Mouse (Mus musculus): Measurements from ENCODE around the gene Sirt7. TPM values are rescaled to one million over a fixed set of nuclear protein-coding genes. Genes with fewer than 3 reads are reported as not detected.

The Sirt7 gene
- polyA plus RNA-seq, 1 experiment from 2014 or later, result 54.8 TPM

DNA sequence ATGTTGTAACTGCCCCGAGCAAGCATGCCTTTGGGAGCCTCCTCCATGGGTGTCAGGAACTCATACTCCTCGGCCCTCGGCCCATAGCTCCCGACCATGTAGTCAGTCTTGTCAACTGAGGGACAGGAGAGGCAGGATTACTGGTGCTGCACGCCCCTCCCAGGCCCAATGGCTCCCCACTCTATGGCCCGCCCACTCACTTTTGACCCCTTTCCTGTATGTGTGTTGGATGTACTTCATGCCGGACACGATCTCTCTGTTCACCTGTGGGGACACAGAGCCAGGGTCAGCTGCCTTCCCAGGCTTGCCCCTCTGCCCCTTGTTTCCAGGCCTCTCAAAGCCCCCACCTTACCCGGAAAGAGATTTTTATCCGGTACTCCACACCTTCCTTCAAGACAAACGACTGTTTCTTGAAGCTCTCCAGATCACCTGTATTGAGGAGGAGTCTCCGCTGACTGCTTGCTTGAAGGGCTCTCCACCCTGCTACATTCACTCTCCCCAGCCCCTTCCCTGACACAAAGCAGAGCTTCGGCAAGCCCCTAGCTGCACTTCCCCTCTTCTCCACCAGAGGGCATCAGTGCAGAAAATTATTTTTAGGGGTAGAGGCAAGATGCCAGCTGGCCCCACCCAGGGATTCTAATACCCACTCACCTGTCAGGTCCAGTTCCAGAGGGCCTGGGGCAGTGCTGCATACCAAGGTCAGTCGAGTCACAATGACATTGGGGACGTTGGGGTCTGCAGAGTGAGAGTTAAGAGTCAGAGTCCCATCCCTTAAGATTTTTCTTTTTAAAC, 45.5 kb downstream of the Sirt7 start:
- Histone ChIP-seq H3K9me3 (ENCODE audit: control insufficient read depth, low read length) (peaks cover 4% of the 10 kb centered on the region), H3K4me1 (replicated peaks; ENCODE audit: control insufficient read depth, insufficient read depth, low read length) (peaks cover 35% of the 10 kb centered on the region), H3K27ac (ENCODE audit: low read depth, low read length) (no peak overlapping the region; the same call in 1 of the 2 replicates)

DNA sequence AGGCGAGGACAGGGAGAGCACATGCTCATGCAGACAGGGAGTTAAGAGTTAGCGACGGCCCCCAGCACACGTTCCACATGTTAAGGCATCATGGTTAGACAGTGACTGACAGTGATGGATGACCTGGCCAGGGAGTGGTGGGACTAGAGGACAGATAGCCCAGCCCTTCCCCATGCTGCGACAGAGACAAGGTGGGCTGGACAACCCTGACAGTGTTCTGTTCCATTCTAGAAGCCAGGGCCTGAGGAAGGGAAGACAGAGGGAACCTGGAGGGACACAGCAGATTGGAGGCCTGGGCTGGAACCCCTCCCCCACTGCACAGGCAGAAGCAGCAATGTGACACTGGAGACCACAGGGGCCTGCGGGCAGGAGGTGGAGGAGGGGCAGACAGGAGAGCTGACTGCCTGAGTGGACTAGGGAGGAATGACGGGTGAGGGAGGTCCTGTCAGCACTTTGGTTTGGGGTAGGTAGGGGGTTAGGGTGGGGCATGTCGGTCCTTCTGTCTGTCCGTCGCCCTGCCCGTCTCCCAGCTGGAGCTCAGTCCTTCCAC, 46.3 kb downstream of the Sirt7 start:
- Histone ChIP-seq H3K27ac (ENCODE audit: low read depth, low read length) (no peak overlapping the region; the same call in 1 of the 2 replicates), H3K9me3 (ENCODE audit: control insufficient read depth, low read length) (peaks cover 1% of the 10 kb centered on the region), H3K9ac (ENCODE audit: low read depth, low read length) (no peak overlapping the region), H3K4me3 (ENCODE audit: low read depth, low read length) (no peak overlapping the region; the same call in 1 of the 2 replicates), H3K4me2 (no peak overlapping the region), H3K36me3 (ENCODE audit: control insufficient read depth, insufficient read depth, low read length) (peaks cover 31% of the 10 kb centered on the region), H3K27me3 (replicated peaks; ENCODE audit: control insufficient read depth, insufficient read depth, low read length) (no peaks in the 10 kb centered on the region), H3K4me1 (replicated peaks; ENCODE audit: control insufficient read depth, insufficient read depth, low read length) (peaks cover 40% of the 10 kb centered on the region)
- no peak for DNase-seq (ENCODE audit: low spot score)
- 75% methylated on average over 11 of the region's 11 CpGs for WGBS
- no peak for ATAC-seq (replicated peaks; ENCODE audit: low FRiP score)

More for the DNA sequence above, 45.5 kb downstream of the Sirt7 start:
- Histone ChIP-seq H3K36me3 (ENCODE audit: control insufficient read depth, insufficient read depth, low read length) (peaks cover 36% of the 10 kb centered on the region), H3K4me2 (peak overlapping the region; percentile 94), H3K4me3 (ENCODE audit: low read depth, low read length) (peak overlapping the region; percentile 98), H3K9ac (ENCODE audit: low read depth, low read length) (peak overlapping the region; percentile 96), H3K27me3 (replicated peaks; ENCODE audit: control insufficient read depth, insufficient read depth, low read length) (no peaks in the 10 kb centered on the region)
- 59% methylated on average over 15 of the region's 15 CpGs for WGBS
- peak; percentile 84 for DNase-seq (ENCODE audit: low spot score)
- ATAC-seq (replicated peaks; ENCODE audit: low FRiP score), result no peak

DNA sequence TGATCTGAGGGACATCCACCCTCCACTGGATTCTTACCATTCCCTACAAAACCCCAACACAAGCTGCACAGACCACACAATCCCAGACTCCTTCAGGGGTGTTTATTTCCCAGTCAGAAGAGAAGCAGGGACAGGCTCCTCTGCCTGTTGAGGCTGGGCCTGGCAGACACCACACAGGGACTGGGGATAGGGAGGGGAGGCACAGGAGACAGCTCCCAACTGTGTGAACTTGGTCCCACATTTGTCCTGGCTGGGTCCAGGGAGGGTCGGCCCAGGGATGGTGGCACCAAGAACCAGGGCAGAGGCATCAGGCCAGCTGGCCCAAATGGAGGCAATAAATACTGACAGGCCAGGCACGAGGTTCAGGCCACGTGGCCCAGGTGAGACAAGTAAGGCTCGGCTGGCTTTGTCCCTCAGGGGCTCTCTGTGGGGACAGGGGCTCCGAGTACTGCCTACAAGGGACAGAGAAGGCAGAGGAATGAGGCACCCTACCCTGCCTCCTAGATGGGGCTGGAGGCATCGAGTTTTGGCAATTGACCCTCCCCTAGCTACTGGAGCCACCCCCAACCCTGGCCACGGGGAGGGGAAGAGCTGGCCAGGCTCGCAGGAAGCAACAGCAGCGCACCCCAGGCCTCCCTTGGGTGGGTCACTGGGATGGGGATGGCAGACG, 46.9 kb downstream of the Sirt7 start:
- Histone ChIP-seq H3K27ac (ENCODE audit: low read depth, low read length) (peak overlapping the region; percentile 20; the same call in 1 of the 2 replicates), H3K36me3 (ENCODE audit: control insufficient read depth, insufficient read depth, low read length) (peaks cover 29% of the 10 kb centered on the region), H3K4me2 (no peak overlapping the region), H3K9me3 (ENCODE audit: control insufficient read depth, low read length) (no peaks in the 10 kb centered on the region), H3K27me3 (replicated peaks; ENCODE audit: control insufficient read depth, insufficient read depth, low read length) (no peaks in the 10 kb centered on the region), H3K9ac (ENCODE audit: low read depth, low read length) (no peak overlapping the region), H3K4me1 (replicated peaks; ENCODE audit: control insufficient read depth, insufficient read depth, low read length) (peaks cover 40% of the 10 kb centered on the region), H3K4me3 (ENCODE audit: low read depth, low read length) (no peak overlapping the region)
- ATAC-seq (replicated peaks; ENCODE audit: low FRiP score) (no peak), DNase-seq (ENCODE audit: low spot score) (no peak)
- WGBS, result 86% methylated on average over 10 of the region's 10 CpGs

DNA sequence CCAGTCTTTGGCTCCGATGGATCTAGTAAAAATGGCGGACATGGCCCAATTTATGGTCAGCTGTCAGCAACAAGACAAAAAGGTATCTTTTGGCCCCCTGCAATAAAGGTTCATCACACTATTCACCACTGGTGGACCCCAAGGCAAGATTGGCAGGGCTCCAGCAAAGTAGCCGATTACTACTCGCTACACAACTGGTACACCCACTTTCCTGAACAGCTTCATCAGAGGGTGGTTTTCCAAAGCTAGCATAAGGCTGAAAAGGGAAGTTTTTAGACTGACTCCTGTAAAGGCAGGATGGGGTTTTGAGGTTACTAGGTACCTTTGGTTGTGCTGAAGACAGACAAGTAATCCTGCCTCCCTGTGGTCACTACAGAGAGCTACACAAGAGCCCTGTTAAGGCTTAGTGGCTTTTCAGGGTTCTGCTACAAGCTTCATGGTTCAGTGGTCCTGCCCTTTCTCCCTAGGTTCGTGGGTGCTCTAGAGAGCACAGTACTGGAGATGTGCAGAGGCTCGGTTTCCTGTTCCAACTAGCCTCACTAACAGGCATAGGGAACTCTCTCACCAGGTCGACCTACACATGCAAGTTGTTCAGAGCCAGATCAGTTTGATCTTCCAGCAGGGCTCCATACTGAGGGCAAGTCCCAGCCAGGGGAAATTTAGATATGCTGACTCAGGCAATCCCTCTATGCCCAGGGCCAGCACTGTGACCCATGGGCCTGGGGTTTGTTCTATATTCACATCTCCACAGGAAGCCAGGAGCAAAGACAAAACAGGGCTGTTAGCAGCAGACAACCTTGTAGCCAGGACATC, 47.6 kb downstream of the Sirt7 start:
- WGBS, result 83% methylated on average over 7 of the region's 7 CpGs
- ATAC-seq (replicated peaks; ENCODE audit: low FRiP score) (no peak), DNase-seq (ENCODE audit: low spot score) (no peak)
- Histone ChIP-seq H3K4me1 (replicated peaks; ENCODE audit: control insufficient read depth, insufficient read depth, low read length) (peaks cover 38% of the 10 kb centered on the region), H3K4me3 (ENCODE audit: low read depth, low read length) (no peak overlapping the region), H3K27me3 (replicated peaks; ENCODE audit: control insufficient read depth, insufficient read depth, low read length) (no peaks in the 10 kb centered on the region), H3K9me3 (ENCODE audit: control insufficient read depth, low read length) (no peaks in the 10 kb centered on the region), H3K27ac (ENCODE audit: low read depth, low read length) (peak overlapping the region; percentile 68), H3K4me2 (no peak overlapping the region), H3K36me3 (ENCODE audit: control insufficient read depth, insufficient read depth, low read length) (peaks cover 29% of the 10 kb centered on the region), H3K9ac (ENCODE audit: low read depth, low read length) (no peak overlapping the region)

DNA sequence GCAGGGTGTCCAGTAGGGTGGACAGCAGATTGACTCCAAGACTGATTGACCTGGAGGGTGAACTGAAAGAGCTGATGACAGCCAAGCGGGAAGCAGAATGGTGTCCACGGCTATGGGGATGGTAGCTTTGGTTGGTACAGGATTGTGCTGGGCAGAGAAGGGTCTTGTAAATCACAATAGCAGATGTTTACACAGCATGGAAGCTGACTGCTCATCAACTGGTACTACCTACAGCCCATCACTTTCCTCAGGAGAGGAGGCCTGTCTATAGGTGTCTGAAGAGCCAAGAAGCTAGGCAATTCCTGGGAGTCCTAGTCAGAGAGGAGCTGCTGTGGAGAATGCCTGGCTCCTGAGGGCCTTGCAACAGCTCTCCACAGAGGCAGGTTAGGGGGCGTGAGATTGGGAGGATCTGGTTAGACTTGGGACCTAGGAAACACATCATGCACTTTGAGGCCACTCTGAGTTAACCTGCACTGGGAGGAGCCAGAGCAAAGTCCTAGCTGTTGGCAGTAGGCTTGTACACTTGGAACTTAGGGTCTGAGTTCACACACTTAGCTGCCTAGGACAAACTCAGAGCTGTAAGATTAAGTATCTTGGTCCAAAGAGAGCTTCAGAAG, 48.6 kb downstream of the Sirt7 start:
- peaks cover 30% of the 10 kb centered on the region for H3K36me3 ChIP-seq (ENCODE audit: control insufficient read depth, insufficient read depth, low read length)
- H3K9ac ChIP-seq (ENCODE audit: low read depth, low read length), result no peak overlapping the region
- no peak overlapping the region for H3K4me3 ChIP-seq (ENCODE audit: low read depth, low read length)
- peaks cover 34% of the 10 kb centered on the region for H3K4me1 ChIP-seq (replicated peaks; ENCODE audit: control insufficient read depth, insufficient read depth, low read length)
- H3K27me3 ChIP-seq (replicated peaks; ENCODE audit: control insufficient read depth, insufficient read depth, low read length), result no peaks in the 10 kb centered on the region
- peak overlapping the region; percentile 68 for H3K27ac ChIP-seq (ENCODE audit: low read depth, low read length)
- peak overlapping the region; percentile 2; the same call in 1 of the 2 replicates for H3K4me2 ChIP-seq
- DNase-seq (ENCODE audit: low spot score), result no peak
- H3K9me3 ChIP-seq (ENCODE audit: control insufficient read depth, low read length), result no peaks in the 10 kb centered on the region
- WGBS, result 80% methylated on average over 3 of the region's 3 CpGs
- no peak for ATAC-seq (replicated peaks; ENCODE audit: low FRiP score)

DNA sequence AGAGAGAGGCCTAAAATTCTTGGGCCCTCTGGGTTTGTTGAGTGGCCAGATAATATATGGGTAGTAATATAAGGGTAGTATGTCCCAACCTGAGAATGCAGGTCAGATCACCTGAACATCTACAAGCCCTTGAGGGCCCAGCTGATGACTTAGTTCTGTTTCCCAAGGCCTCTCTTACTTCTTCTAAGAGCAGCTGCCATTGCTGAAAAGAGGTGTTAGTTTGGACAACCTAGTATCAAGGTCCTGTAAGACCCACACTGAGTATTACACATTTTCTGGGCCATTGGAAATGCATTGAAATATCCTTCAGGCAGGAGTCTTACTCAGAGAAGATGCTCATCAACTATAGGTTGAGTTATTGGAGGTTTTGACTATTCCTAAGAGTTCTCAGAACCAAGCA, 49.1 kb downstream of the Sirt7 start:
- peaks cover 35% of the 10 kb centered on the region for H3K36me3 ChIP-seq (ENCODE audit: control insufficient read depth, insufficient read depth, low read length)
- DNase-seq (ENCODE audit: low spot score) (no peak), ATAC-seq (replicated peaks; ENCODE audit: low FRiP score) (no peak)
- peak overlapping the region; percentile 34; the same call in 1 of the 2 replicates for H3K27ac ChIP-seq (ENCODE audit: low read depth, low read length)
- H3K9me3 ChIP-seq (ENCODE audit: control insufficient read depth, low read length), result no peaks in the 10 kb centered on the region
- H3K4me1 ChIP-seq (replicated peaks; ENCODE audit: control insufficient read depth, insufficient read depth, low read length), result peaks cover 39% of the 10 kb centered on the region
- H3K4me3 ChIP-seq (ENCODE audit: low read depth, low read length), result no peak overlapping the region
- H3K9ac ChIP-seq (ENCODE audit: low read depth, low read length), result no peak overlapping the region
- H3K4me2 ChIP-seq, result no peak overlapping the region
- H3K27me3 ChIP-seq (replicated peaks; ENCODE audit: control insufficient read depth, insufficient read depth, low read length), result no peaks in the 10 kb centered on the region

DNA sequence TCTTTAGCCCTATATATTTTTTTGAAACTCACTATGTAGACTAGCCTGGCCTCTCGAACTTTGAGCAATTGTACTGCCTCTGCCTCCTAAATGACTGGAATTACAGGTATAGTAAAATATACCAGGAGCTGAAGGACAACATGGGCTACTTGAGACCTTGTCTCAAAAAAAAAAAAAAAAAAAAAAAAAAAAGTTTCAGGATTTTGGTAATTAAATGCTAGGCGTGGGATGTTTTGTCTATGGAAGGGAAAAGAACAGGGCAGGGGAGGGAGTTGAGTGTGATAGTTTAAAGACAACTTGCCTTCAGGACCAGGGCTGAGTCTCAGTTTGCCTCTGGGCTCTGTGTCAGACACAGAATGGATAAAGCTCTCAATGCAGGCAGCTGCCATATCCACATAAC, 50.0 kb downstream of the Sirt7 start:
- H3K27me3 ChIP-seq (replicated peaks; ENCODE audit: control insufficient read depth, insufficient read depth, low read length), result no peaks in the 10 kb centered on the region
- ATAC-seq (replicated peaks; ENCODE audit: low FRiP score) (no peak), DNase-seq (ENCODE audit: low spot score) (no peak)
- H3K4me2 ChIP-seq, result no peak overlapping the region
- peaks cover 43% of the 10 kb centered on the region for H3K36me3 ChIP-seq (ENCODE audit: control insufficient read depth, insufficient read depth, low read length)
- no peaks in the 10 kb centered on the region for H3K9me3 ChIP-seq (ENCODE audit: control insufficient read depth, low read length)
- H3K4me3 ChIP-seq (ENCODE audit: low read depth, low read length), result peak overlapping the region; percentile 81; the same call in 1 of the 2 replicates
- H3K9ac ChIP-seq (ENCODE audit: low read depth, low read length), result no peak overlapping the region
- H3K27ac ChIP-seq (ENCODE audit: low read depth, low read length), result no peak overlapping the region; the same call in 1 of the 2 replicates
- H3K4me1 ChIP-seq (replicated peaks; ENCODE audit: control insufficient read depth, insufficient read depth, low read length), result peaks cover 37% of the 10 kb centered on the region
- 82% methylated on average over 2 of the region's 2 CpGs for WGBS

DNA sequence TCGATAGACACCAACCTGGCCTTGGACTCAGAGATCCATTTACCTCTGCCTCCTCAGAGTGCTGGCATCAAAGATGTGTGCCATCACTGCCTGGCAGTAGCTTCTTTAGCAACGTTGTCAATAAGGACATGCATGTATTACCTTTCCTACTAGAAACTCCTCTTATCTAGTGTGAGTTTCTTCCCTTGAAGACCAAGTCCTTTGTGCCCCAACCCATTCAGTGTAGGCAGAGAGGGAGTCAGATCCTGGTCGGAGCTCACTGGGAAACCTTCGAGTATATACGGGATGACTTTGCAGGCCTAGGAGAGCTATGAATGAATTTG, 50.8 kb downstream of the Sirt7 start:
- peak overlapping the region; percentile 85 for H3K27ac ChIP-seq (ENCODE audit: low read depth, low read length)

More for the DNA sequence above, 50.8 kb downstream of the Sirt7 start:
- Histone ChIP-seq H3K4me2 (peak overlapping the region; percentile 93), H3K4me1 (replicated peaks; ENCODE audit: control insufficient read depth, insufficient read depth, low read length) (peaks cover 30% of the 10 kb centered on the region), H3K9ac (ENCODE audit: low read depth, low read length) (peak overlapping the region; percentile 97), H3K27me3 (replicated peaks; ENCODE audit: control insufficient read depth, insufficient read depth, low read length) (no peaks in the 10 kb centered on the region), H3K4me3 (ENCODE audit: low read depth, low read length) (peak overlapping the region; percentile 81), H3K9me3 (ENCODE audit: control insufficient read depth, low read length) (no peaks in the 10 kb centered on the region), H3K36me3 (ENCODE audit: control insufficient read depth, insufficient read depth, low read length) (peaks cover 40% of the 10 kb centered on the region)
- WGBS, result 37% methylated on average over 5 of the region's 5 CpGs
- DNase-seq (ENCODE audit: low spot score), result no peak
- ATAC-seq (replicated peaks; ENCODE audit: low FRiP score), result no peak
